In the genomic region with DNA sequence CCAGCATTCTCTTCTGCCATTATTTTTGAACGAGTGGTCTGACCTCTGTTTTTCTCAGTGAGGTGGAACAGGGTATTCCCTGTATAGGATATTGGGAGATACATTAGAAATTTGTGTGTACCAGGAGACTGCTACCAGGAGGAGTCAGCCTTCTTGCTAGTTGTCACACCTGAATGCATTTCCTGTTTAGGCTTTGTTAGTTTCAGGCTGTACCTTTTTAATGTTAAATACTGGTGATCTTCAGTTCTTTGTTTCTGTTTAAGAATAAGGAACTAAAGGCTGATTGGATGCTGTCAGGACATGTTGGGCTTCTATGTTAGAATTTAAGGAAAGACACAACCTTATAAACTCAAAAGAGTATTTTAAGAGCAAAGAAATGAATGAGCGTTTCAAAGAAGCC, we compare ENCODE assay signal across 25 mouse cellular contexts. TPM values are rescaled to one million over a fixed set of nuclear protein-coding genes. Genes with fewer than 3 reads are reported as not detected.
DNase-seq lines count a peak whose midpoint lies in the region; TF ChIP-seq lines count a peak whose summit lies in the region.
"Had no signal": no experiment of that assay in that cellular context is flagged by ENCODE, and none has a peak within 500 bp of the region (broad histone marks: within the 10 kb centered on the region; RNA-seq: fewer than 3 reads in every experiment).

No protein-coding gene starts in this region.

- H3K9me3 ChIP-seq in ES-E14 (ENCODE audit: control insufficient read depth, insufficient read depth, low read depth, low read length), result no peaks in the 10 kb centered on the region

- H3K4me1 ChIP-seq in ES-E14 (ENCODE audit: control insufficient read depth in 2 of 2, insufficient read depth in 2 of 2, low read length in 2 of 2, poor library complexity in 1 of 2), result no peaks in the 10 kb centered on the region
- H3K4me1 ChIP-seq in kidney, adult 2 months (ENCODE audit: control insufficient read depth, insufficient read depth, low read length), result no peaks in the 10 kb centered on the region

- H3K27me3 ChIP-seq in kidney, adult 2 months (replicated peaks; ENCODE audit: control insufficient read depth, insufficient read depth, low read length), result no peaks in the 10 kb centered on the region
- H3K27me3 ChIP-seq: CH12.LX, Patski had no signal

- in situ Hi-C loops in ES-E14 (cut with MboI; ENCODE audit: low sequenced_read_pairs in 2 of 2, unreplicated experiment in 2 of 2), result no loop called here

- no peak overlapping the region for H3K9ac ChIP-seq in ES-E14 (ENCODE audit: insufficient read depth, low read depth, low read length, poor library complexity, severe bottlenecking)

- no peak overlapping the region; the same call in 1 of the 2 replicates for H3K27ac ChIP-seq in ES-E14 (ENCODE audit: insufficient read depth, low read depth, low read length, poor library complexity, severe bottlenecking)
- no peak overlapping the region for H3K27ac ChIP-seq in kidney, adult 2 months (ENCODE audit: insufficient read depth, low read depth, low read length)

- H3K36me3 ChIP-seq in ES-E14 (ENCODE audit: control insufficient read depth, insufficient read depth, low read length, poor library complexity, severe bottlenecking), result no peaks in the 10 kb centered on the region
- no peaks in the 10 kb centered on the region for H3K36me3 ChIP-seq in kidney, adult 2 months (ENCODE audit: control insufficient read depth, insufficient read depth, low read length)
- H3K36me3 ChIP-seq: G1E had no signal

- no peak for TF ChIP-seq CTCF in kidney, adult 2 months (conservative IDR thresholded peaks at IDR 0.05; ENCODE audit: insufficient read depth, insufficient read length, low read depth, low read length)

- DNase-seq in ES-CJ7 (ENCODE audit: low read depth, low spot score) (peak; percentile 65), ES-E14 (ENCODE audit: low read depth, low spot score) (peak; percentile 8), R1 (ENCODE audit: low read depth, low spot score) (peak; percentile 75), ZHBTc4 (ENCODE audit: low read depth, low spot score) (peak; percentile 54)
- DNase-seq in lung, postnatal 14 days, result no peak
- DNase-seq in B cell, adult 2 months, result no peak
- DNase-seq in kidney, adult 2 months, result no peak
- no peak for DNase-seq in layer of hippocampus, adult 9-11 months
- DNase-seq: adrenal gland, adult 2 months; adrenal gland, adult 8-10 months; adrenal gland, postnatal 10 days; adrenal gland, postnatal 14 days; adrenal gland, postnatal 25 days; adrenal gland, postnatal 36 days; cerebellum, adult 11 months; cerebellum, adult 11-12 months; cerebellum, adult 18-20 months; cerebellum, adult 2 months; cerebellum, adult 8-10 months; cerebellum, adult 9-10 months; cerebellum, adult 9-11 months had no signal

- TF ChIP-seq POLR2A in kidney, adult 2 months (IDR thresholded peaks at IDR 0.05; ENCODE audit: low read depth, low read length), result no peak

- WGBS in kidney, adult 2 months, result 59% methylated on average over 2 of the region's 2 CpGs

- no peak overlapping the region for H3K4me3 ChIP-seq in ES-E14 (ENCODE audit: insufficient read depth in 1 of 2, low read depth in 1 of 2, low read length in 2 of 2, poor library complexity in 1 of 2, severe bottlenecking in 1 of 2)
- no peak overlapping the region for H3K4me3 ChIP-seq in kidney, adult 2 months (ENCODE audit: insufficient read depth, low read depth, low read length)

TF ChIP-seq in ES-E14, 5 proteins besides CTCF, POLR2A, EP300 and RAD21:
- no peak for TF ChIP-seq HCFC1 (IDR thresholded peaks at IDR 0.05; ENCODE audit: borderline replicate concordance, insufficient read depth, low read length)
- TF ChIP-seq ZC3H11A (IDR thresholded peaks at IDR 0.05; ENCODE audit: borderline replicate concordance, low read depth, low read length), result no peak
- no peak for TF ChIP-seq MAFK (IDR thresholded peaks at IDR 0.05; ENCODE audit: insufficient read depth, low read depth, low read length)
- TF ChIP-seq CHD2 (IDR thresholded peaks at IDR 0.05; ENCODE audit: low read depth, low read length), result no peak
- TF ChIP-seq ZNF384 (IDR thresholded peaks at IDR 0.05; ENCODE audit: low read depth, low read length), result no peak

RNA-seq across cellular contexts. Expression of a gene that starts 26.6 kb away (rescaled TPM):
- 2.4 and 2.9 TPM in 2 replicates for total RNA-seq in ES-E14 (2012; rRNA removed)
- polyA plus RNA-seq in kidney, adult 2 months (2012; rRNA removed), result 17.9 and 21.0 TPM in 2 replicates
- total RNA-seq: G1E, MEL had no signal
- polyA plus RNA-seq: G1E had no signal

Comparison
In these comparisons a context has a peak if more than half of its experiments do, and no peak if none do; other contexts are left out.
1. DNase-seq: peak in ES-CJ7 (single experiment), ES-E14 (single experiment), R1 (single experiment) and ZHBTc4 (single experiment); none in lung, postnatal 14 days (single experiment), B cell, adult 2 months (0 of 2), kidney, adult 2 months (single experiment) and layer of hippocampus, adult 9-11 months (single experiment).